Mouse (Mus musculus): ENCODE measurements around the gene Smyd3.

Gene Smyd3

DNA sequence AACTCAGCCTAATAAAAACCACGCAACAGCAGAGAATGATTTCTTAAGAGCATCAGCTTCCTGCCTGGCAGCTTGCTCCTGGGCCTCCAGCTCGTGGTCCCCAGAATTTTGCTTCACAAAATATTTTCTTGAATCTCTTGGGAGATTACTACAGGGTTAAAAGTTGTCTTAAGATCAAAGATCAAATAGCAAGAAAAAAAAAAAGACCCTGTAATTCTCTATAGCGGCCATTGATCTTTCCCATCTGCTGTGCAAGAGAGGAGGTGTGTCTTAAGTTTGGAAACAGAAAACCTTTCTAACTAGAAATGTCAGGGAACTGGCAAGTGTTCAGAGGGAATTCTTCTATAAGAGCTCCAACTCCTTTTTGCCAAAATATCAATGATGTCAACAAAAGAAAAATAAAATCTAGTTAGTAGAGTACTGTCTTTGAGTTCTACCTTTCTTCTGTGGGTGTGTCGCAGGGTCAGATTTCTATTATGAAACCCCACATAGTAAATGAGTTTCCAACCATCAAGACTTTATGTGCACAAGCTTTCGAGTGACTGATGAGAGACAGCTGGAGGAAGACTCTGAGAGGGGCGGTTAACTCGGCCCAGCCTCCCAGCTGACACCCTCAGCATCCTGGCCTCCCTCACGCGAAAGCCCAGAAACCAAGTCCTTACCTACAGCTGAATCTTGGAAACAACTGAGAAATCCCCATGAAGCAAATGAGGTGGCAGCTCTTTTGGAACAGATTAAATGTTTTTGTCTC lies 59.4 kb downstream of the Smyd3 start:
- no peak for DNase-seq

DNA sequence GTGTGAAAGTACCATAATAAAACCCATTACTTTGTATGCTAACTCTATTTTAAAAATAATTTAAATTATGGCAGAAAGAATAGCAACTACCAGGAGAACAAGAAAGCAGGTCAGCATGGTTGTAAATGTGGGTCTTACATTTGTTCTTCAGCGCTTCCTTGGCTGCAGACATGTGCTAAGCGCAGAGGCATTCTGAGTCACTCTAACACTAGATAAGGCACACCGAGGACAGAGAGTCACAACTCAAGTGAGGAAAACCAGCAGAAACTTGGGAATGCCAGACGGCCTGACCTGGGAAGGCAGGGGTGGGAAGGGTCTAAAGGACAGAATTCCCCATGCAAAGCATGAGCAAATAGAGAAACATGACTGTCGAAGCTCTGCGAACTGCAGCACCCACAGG lies 63.2 kb downstream of the Smyd3 start:
- no peak for DNase-seq

DNA sequence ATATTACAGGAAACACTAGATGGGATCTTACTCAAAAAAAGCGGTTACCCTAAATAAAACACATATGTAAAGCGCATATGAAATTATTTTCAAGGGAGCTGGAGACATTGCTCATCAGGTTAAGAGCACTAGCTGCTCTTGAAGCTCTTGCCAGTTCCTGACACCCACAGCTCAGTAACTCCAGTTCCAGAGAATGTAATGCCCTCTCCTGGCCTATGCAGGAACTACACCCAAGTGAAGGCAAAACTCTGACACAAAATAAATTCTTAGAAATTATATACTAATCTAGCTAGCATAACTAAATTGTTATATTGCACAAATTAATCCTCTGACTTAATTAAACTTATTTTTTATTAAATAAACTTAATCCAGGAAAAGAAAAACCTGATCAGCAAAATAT lies 66.6 kb downstream of the Smyd3 start:
- DNase-seq, result peak in 1 of 2 experiments; percentile 34

DNA sequence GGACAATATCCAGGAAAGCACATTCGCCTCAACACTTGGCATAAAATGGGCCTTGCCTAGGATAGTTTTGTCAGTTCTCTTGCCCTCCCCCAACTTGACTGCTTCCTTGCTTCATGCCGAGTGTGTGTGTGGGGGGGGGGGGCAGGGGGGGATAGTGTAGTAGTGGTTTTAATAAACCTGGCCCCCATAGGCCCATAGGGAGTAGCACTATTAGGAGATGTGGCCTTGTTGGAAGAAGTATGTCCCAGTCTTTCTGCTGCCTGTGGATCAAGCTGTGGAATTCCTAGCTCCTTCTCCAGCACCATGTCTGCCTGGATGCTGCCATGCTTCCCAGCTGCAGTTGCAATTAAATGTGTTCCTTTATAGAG lies 71.0 kb downstream of the Smyd3 start:
- no peak for DNase-seq

DNA sequence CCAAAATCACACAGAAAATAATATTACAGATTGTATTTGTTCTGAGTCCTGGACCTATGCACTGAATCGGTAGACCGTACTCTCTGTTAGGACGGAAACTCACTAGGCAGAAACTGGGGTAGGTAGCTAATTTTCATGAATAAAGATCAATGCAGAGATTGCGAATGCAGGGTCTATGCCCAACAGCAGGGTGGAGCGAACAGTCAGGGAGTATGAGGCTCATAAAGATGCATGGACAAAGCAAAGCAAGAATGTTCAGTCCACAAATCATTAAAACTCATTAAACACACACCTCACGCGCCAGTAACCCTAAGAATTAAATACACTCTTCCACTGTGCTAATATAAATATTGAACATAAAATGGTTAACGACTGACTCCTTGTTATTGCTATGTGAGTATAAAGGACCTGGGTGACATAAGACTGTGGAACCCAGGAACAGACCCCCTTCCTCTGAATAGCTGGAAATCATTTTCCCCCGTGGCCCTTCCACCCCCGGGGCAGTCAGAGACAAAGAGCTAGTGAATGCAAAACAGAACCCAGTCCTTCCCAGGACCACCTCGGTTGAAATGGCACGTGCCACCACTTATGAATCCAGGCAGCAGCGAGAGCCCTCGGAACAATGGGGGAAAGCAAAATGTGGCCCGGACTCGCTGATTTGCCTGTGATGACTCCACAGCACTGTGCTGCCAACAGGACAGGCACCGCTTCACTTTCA lies 71.6 kb downstream of the Smyd3 start:
- no peak for DNase-seq

DNA sequence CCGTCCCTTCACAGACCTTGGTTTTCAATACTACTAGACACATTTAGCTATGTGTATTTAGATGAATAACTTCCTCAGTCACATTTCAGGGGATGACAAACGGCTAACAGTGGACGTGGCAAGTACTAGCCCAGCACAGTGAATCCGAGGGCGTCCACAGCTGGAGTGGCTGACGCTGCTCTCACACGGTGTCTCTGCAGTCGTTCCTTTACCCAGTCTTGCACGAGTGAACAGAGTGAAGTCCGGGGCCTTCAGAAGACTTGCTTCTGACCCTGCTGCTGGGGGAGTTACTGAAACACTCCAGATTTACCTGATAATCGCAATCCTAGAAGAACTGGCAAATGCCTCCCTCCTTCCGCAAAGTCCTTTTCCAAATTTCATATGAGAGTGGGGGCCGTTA lies 74.0 kb downstream of the Smyd3 start:
- DNase-seq, result no peak

DNA sequence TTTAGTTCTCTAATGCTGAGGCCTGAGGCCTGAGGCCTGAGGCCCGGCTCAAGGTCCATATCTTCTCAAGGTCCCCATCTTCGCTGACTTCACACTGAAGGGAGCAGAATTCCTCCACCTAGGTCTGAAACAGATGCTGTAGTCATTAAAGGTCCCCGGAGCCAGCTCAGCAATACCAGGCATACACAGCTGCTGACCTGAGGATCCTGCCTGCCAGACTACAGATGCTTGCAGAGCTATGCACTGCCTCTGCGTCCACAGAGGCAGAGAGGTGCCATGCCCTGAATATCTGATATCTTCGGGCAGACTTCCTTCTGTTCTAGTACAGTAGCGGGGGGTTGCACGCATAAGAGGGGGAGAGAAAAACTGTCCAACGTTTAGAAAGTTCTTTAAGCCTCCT lies 74.4 kb downstream of the Smyd3 start:
- no peak for DNase-seq

- DNase-seq, result no peak
Measured at GRCm38 (mm10) chr1:179436596-179436995, 81.2 kb downstream of the Smyd3 start.

DNA sequence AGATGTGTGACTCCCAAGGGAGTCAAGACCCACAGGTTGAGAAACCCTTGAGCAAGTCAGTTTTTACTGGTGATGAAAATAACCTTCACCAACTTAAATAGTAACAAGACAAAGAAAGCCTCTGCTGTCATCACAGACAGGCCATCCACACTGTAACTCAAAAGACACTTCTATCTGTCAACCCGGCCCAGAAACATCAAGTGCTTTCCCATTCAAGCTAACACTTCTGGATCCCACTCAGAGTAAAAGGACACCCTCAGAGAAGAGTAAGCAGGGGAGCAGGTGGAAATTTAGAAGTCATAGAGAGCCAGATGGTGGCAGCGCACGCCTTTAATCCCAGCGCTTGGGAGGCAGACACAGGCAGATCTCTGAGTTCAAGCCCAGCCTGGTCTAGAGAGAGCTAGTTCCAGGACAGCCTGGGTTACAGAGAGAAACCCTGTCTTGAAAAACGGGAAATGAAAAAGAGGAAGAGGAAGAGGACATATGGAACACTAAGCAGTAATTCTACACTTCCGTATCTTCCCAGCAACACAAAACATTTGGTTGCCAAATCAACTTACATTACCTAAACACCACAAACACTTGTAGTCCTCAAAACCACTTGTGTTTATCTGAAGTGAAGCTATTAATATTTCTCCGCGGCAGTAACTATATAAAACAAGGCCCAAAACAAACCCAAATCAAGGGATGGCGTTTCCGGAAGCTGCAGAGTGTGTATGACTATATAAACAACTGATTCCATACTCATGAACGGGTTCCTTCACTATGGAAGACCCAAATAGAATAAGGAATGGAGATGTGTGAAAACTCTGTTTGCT lies 83.2 kb downstream of the Smyd3 start:
- DNase-seq, result no peak

- no peak for DNase-seq
Measured at GRCm38 (mm10) chr1:179433828-179434227, 84.0 kb downstream of the Smyd3 start.

GRCm38 (mm10) chr1:179433355-179433754 lies 84.5 kb downstream of the Smyd3 start:
- DNase-seq, result no peak

DNA sequence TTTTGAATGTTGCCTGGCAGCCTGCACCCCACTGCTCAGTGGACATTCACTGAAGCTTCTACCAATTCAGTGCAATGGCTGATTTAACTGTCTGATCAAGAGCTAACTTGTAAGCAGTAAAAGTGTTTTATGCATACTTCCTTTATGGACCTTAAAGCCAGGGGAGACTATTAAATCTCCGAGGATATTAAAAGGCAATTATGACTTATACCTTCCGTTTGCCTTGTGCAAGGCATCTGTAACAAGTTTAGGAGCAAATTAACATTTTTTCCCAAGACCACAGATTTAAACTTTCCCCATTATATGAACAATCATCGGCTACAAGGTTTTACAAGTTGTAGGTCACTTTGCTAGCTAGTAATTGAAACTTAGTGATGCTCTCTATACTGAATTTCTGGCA lies 87.8 kb downstream of the Smyd3 start:
- no peak for DNase-seq

DNA sequence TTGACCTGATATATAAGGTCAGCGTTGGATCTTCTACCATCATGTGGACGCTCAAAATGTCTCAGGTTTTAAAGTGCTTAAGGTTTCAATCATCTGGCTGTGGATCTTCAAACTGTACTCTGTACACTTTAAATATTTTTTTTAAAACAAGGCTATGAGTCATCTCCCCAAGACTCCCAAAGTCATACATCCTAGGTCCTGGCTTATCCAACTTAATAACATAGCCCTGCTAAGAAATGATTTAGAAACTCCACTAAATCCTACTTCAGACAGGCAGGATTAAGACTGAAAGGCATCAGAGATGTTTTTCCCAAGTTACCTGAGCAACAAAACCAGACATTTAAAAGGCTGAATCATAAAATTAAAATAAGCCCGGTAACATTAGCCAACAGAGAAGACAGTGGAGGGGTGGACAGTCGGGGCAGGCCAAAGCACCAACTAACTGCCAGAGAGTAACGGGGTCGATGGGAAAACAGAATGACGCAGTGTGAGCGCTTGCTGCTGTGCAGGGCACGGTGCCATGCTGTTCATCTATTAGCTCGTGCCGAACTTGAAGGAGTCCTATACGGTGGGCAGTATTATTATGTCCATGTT lies 92.9 kb downstream of the Smyd3 start:
- DNase-seq, result no peak

- DNase-seq, result no peak
Measured at GRCm38 (mm10) chr1:179419091-179419490, 98.8 kb downstream of the Smyd3 start.

GRCm38 (mm10) chr1:179408086-179408485 lies 109.8 kb downstream of the Smyd3 start:
- no peak for DNase-seq

GRCm38 (mm10) chr1:179400835-179401234 lies 117.0 kb downstream of the Smyd3 start:
- DNase-seq, result no peak

DNA sequence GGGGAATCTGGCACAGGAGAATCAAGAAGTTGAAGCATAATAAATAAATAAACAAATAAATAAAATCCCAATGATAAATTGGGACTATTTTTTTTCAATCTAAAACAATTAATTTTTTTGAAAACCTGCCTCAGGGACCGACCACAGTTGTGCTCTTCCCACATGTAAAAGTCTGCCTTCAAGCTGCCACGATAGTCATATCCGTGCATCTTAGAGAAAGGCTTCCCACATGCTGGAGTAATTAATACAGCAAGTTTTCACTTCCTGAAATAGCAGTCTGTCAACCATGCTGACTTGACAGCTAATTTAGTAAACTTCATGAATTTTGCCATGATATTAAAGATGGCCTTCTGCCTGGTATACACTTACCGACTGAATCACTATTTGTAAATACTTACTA lies 119.2 kb downstream of the Smyd3 start:
- DNase-seq, result no peak

DNA sequence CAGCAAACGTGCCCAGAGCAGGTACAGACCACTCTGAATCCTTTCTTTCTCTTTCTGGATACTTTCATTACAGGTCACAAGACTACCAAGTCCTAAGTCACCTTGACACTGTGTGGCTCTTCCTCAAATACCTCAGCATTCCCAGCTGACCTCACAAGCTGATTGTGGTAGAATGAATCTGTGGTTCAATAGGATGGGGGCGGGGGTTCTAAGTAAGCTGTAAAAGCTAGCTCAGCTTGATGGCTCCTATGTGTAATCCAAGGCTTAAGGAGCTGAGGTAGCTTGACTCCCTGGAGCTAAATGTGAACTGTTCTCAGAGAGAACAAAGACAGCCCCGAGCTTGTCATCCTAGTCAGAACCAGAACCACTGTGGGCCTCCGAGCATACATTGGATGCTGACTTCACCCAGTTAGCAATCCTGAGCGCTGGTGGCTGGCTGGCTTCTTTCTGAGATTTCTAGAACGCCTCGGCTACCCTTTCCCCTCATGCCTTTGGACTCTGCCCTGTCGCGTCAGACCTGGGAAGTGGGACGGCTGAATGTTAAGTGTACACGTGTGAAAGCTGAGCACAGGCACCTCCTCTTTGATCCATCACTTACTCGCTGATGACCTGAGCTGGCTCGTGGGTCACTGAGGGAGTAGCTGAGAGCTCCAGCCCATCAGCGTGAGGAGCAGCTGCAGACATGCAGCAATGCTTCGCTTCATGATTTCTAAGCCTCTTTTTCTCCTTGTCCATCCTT lies 131.4 kb downstream of the Smyd3 start:
- DNase-seq, result peak; percentile 11 to 63

DNA sequence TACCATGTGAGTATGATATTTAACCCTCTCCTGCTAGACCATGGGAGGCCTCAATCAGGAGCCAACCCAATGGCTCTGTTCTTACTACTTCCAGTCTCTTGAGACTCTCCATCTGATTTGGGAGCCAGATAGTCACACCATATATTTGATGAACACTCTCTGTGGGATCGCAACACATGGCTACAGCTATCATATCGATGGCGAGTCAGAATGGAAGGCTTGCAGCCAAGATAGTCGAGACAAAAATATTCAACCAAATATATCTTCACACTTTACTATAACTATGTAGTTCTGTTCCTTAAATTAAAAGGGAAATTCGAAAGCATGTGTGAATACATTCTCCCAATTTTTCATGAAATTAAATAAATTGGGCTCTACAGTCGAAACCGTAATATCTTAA lies 132.2 kb downstream of the Smyd3 start:
- DNase-seq, result no peak

GRCm38 (mm10) chr1:179384296-179384695 lies 133.5 kb downstream of the Smyd3 start:
- no peak for DNase-seq

DNA sequence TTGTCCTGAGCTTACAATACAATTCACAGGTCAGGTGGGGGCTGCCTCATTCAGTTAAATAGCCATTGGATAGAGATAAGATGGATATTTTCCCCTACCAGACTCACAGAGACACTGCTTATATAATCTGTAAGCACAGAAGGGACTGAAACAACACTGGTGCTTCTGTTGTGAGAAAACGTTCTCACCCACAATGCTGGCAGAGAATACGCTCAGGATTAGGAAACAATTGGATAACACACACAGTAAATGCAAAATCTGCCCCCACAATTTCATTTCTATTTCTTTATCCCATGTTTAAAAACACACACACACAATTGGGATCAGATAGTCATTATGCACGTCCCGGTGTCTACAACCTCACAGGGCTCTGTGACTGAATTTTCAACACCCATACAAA lies 139.7 kb downstream of the Smyd3 start:
- DNase-seq, result no peak

- DNase-seq, result no peak
Measured at GRCm38 (mm10) chr1:179374987-179375386, 142.9 kb downstream of the Smyd3 start.

DNA sequence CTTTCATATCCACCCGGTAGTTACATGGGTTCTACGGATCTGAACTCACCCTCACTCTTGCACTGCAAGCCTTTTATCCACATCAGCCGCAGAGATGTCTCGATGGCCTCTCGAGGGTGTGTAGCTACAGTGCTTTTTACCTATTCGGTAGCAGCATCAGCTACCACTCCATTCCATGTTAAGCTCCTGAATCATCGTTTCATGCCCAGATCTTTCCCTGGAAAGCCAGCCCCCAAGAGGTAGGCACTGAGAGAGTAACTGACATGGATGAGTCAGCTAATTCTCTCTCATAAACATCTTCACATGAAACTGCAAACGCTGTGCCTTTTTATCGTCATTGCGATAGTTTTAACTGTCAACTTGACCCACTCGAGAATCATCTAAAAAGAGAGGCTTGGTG lies 143.9 kb downstream of the Smyd3 start:
- no peak for DNase-seq

Data from kidney, postnatal 25 days (tissue).